Mouse (Mus musculus) v-Abl transformed pro-B cells (cell line): ENCODE measurements at regions not wholly inside any gene's neighbourhood (a gene's known extent, or its start where the extent isn't known, plus 50 kb on each side); places are given as distances from the start of the nearest gene placed in this dataset.

ENCODE experiments used
- in situ Hi-C, 2 experiments: fragments of 400-800 bp; cut with MboI; formaldehyde crosslinking; loops; one replicate each; pipeline ENCODE4 v1.15.1; 2025; ENCODE audit not compliant: unreplicated experiment in 2 of 2

DNA sequence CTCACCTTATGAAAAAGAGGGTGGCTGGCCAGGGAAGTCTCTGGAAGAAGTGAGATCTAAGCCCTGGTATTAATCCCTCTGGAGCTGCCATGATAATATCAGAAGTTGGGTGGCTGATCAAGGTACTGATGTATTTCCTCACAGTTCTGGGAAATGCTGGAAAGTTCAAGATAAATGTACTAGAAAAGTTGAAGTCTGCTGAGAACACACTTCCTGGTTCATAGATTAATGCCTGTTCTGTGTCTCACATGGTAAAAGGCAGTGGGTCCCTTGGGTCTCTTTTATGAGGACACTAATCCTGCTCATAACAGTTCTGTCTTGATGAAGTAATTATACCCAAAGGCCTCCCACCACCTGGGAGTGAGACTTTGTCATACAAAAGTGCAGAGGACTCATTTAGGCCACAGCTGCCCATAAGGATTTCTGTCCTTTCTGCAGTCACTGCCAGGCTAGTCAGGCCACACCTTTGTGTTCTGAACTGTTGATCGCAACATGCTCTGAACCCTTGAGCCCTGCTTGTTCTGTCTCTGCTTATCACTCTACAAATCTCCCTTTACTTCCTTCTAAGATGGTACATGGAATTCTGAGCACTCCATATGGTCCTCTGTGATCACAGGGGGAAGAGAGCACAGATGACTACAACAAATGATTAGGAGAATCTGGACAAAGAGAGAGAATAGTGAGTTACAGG is 300.4 kb downstream of the 1700129C05Rik start:
- in situ Hi-C loops = no loop called here

GRCm38 (mm10) chr14:58822938-58823337 is 319.8 kb downstream of the 1700129C05Rik start:
- in situ Hi-C loops = no loop called here

- in situ Hi-C loops = no loop called here
Measured at GRCm38 (mm10) chr14:58817961-58818504, 324.7 kb downstream of the 1700129C05Rik start.

DNA sequence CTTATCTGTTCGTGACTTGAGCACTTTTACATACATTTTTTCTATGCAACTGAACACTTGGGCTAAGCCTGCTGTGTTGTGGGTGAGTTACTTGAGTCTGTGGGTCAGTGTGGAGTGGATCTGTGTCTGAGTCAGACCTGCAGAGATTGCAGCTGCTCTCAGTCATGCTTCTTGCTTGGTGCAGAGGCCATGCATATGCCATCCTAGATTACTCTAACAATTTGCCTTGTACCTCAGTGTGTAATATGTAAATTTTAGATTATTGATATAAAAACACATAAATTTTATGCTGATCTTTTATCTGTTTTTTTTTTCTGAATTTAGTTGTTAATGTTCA is 326.2 kb downstream of the 1700129C05Rik start:
- in situ Hi-C loops = no loop called here

DNA sequence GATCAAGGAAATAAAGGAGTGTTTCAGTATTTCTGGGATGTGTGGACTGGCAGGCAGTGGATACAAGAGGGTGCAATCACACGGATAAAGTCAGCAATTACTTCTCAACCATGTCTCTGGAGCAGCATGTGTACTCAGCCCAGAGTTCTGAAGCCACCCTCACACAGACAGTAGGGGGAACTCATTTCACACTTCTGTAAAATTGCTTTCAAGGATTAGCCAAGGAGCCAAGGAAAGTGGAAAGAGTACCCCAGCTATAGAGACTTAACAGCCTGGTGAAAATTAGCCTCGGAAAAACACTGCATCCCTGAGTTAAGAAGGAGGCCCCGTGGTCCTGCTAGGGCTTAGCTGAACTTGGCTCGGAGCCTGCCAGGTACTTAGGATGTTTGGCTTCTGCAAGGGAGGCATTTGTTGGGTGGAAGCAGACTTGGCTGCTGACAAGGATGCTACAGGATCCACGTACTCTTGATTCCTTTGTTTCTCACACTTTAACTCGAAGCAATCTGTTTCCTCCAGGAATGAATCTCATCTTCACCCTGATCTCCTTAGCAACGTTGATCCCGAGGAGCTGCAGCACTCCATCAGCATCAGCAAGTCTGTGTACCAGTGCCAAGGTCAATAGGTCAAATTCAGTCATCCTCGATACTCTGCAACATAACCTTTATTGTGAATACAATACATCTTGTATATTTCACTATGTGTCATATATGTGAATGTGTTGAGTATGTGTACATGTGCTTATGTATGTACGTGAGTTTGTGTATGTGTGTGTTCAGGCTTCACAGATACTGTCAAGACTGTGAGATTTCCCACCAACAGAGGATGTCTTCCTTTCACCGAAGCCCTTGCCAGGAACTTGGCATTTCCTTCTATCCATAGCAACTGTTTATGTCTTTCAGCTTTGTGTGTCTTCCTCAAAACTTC is 326.8 kb downstream of the 1700129C05Rik start:
- in situ Hi-C loops = no loop called here

- in situ Hi-C loops = no loop called here
Measured at GRCm38 (mm10) chr14:58812585-58812984, 330.1 kb downstream of the 1700129C05Rik start.

DNA sequence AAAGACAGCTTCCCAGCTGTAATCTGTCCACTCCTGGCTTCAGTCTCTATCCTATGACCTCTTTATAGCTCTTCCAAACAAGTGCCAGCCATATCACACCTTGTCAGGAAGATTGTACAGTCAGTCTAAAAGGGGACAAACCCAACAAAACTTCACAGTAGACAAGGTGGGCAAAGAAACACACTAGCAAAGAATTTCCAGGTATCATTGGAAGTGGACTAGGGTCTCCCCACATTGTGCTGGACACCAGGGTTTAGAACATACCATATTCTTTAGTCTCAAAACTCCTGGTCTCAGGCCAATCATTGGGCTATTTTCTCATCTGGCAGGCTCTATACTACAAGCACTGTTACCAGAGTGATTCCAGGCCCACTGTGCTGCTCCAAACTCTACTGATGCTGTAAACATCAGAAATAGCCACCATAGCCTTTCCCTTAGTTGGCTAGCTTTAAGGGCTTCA is 341.3 kb downstream of the 1700129C05Rik start:
- in situ Hi-C loops = no loop called here

DNA sequence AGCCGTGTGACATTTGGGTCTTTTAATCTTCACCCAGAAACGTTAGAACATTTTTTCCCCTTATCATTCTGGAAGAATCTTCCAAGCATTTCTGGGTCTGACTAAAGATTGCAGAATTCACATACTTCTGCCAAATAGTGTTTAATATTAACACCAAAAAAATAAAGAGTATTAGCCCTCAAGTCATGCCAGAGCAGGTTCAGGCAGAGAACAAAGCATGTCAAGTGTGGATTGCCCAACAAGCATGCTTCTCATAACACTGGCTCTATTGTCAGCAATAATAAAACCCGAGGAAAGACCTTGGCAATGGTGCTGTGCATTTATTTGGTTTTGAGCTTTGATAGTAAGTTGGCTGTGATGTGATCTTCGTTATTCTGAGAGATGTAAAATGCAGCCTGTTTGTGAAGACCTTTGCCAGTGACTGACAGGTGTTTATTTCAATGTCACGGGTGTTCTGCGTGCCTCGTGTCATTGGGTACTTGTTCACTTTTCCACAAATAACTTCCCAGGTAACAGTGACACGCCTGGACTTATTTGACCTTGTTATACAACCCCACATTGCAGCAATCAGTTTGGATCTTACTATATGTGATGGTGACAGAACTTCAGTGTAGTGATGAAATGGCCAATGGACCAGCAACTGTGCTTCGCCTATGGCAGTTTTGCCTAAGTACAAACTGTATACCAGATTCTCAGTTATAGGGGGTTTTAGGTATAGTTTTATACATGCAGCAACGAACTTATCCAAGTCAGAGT is 354.3 kb downstream of the 1700129C05Rik start:
- in situ Hi-C loops = no loop called here

- in situ Hi-C loops = no loop called here
Measured at GRCm38 (mm10) chr14:58787618-58788017, 355.1 kb downstream of the 1700129C05Rik start.

DNA sequence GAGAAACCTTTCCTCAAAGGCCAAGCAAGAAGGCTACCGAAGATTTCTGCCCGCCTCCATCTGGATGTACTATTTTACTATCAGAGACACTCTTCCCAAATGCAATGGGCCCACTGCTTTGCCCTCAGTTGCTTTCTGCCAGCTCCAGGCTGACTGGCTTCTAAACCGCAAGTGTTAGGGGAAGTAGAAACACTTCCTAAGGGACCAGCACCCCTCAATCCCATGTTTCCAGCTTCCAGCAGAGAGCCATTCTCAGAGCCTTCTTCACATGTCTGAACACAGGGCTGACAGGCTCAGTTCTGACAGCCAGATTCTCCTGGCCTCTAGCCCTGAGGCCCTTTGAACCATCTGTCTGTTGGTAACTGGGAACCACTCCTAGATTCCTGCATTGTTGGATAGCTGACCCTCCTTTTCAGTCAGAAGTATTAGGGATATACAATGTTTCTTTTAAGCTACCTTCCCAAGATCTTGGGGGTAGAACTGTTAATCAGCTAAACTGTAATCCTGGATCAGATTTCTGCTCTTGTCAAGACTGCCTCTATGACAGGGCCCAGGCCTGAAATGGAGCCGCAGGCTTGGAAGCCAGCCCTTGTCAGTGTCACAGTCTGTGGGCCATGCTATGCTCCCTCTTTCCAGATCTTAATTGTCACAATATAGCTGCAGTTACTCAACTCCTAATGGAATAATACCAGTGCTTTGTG is 355.8 kb downstream of the 1700129C05Rik start:
- in situ Hi-C loops = no loop called here

DNA sequence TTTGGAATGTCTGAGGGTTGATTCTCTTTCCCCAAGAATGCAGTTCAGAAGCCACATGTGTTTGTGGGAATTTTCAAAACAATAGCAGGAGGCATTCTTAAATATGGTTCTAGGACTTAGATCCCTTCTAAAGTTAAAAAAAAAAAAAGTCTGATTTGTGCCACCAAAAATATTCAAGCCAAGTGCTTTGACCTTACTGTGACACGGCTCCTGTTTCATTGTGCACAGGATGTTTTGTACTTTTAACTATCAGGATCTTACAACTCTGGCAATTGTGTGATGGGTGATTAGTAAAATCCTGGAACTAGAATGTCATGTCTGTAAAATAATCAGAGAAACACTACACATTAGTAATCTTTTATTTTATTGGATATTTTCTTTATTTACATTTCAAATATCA is 359.5 kb downstream of the 1700129C05Rik start:
- in situ Hi-C loops = no loop called here

DNA sequence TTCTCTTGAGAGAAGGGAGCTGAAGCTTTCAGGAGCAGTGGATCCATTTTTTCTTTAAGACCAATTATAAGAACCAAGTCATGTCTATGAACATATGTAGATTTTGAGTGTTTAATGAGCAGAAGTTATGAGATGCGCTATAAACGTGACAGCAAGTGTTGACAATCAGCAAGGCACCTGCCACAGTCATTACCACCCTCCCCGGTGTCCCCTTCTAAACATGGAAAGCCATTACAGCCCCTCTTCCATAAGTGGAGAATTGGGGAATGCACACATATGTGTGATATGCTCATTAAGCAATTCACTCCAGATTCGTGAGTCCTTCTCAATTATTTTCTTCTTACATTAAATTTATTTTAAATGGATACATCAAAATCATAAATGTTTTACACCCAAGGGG is 362.4 kb downstream of the 1700129C05Rik start:
- in situ Hi-C loops = no loop called here

DNA sequence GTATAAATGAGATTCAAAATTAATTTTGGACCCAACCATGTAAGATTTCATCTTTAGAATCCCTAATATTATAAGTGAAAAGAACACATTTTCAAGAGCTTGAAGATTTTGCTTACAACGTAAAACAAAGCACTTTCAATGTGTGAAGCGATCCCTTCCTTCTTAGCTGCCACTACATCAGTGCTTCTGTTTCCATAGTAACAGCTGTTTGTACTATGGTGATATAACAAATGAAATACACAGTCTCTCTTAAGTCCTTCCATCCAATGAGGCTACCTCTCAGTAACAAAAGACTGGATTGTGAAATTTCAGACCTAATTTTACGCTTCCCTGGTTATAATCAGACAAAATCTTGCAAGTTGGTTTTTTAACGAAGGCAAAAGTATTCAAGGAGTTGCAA is 364.0 kb downstream of the 1700129C05Rik start:
- in situ Hi-C loops = no loop called here

- in situ Hi-C loops = no loop called here
Measured at GRCm38 (mm10) chr14:58761291-58761690, 381.4 kb downstream of the 1700129C05Rik start.

GRCm38 (mm10) chr14:58759759-58760158 is 382.9 kb downstream of the 1700129C05Rik start:
- in situ Hi-C loops = no loop called here

DNA sequence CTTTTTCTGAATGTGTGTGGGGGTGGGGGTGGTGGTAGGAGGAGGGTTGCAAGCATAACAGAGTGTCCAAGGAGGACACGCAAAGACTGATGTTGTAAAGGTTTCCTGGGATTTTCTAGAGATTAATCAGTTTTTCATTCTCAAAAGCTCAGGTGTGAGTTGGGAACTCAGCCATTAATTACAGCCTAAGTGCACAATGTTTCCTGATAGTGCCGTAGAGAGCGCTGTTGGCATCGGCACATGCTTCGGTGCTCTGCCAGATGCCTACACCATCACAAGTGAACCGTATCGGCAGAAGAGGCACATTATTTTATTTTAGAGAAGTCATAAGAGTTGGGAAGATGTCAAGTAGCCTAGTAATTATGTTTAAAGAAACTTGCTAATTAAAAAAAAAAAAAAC is 388.9 kb downstream of the 1700129C05Rik start:
- in situ Hi-C loops = no loop called here

GRCm38 (mm10) chr14:58753136-58753535 is 389.6 kb downstream of the 1700129C05Rik start:
- in situ Hi-C loops = no loop called here

DNA sequence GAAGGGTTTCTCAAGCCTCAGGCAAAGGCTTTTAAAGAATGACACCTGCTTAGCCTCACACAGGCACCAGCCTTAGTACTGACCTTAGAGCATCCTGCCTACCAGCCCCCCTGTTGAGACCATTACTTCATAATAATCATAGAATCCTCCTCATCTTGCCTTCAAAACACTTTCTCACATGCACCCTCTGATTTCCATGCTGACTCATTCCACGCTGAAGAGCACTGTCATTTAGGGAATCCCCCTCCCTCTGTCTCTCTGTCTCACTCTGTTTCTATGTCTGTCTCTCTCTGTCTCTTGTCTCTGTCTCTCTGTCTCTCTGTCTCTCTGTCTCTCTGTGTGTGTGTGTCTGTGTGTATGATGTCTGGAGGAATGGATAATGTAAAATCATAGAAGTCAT is 416.3 kb downstream of the 1700129C05Rik start:
- in situ Hi-C loops = no loop called here

DNA sequence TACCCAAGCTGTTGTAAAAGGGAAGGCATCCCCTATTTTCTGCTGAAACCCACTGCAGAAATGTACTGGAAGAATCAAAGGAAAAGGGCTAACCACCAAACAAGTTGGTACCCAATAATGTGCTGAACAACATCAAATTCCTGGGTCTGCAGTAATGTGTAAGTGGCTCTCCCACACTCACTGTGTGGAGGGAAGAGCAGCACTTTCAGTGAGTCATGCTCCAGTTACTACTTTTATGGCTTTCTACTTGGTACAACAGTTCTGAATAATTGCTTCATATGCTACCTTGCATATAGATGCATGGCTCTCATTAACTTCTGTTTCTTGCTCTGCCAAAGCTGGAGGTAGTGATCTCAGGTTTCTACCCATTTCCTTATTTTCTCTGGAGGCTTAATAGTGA is 427.8 kb downstream of the 1700129C05Rik start:
- in situ Hi-C loops = loop anchor here in 1 of 2 experiments (25.0 kb wide), 2 partner anchors 678 to 1028 kb away; no protein-coding TSS in a partner anchor

DNA sequence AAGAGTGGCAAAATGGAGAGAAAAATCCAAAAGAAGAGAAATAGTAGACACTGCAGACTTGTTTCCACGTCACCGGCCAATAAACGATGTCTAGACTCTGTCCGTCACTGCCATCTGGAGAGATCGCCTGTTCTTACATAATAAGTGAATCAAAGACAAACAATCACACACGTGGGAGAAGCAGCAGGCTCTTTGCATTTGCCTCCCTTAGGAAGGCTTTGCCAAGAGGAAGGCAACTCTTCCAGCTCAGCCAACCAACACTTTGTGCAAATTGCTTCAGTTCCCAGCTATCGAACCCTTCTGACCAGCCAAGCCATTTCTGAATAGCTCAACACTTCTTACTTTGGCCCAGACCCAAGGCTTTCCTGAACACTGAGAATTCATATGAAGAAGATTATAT is 432.8 kb downstream of the 1700129C05Rik start:
- in situ Hi-C loops = loop anchor here in 1 of 2 experiments (25.0 kb wide), 2 partner anchors 673 to 1023 kb away; no protein-coding TSS in a partner anchor
